Mouse (Mus musculus) c-Kit-positive CD71-positive TER-119-negative erythroid progenitor cells, embryonic 14.5 days (primary cell): ENCODE measurements around the gene Nav2.

ENCODE experiments used
- DNase-seq: peaks from one replicate; pipeline ENCODE4 v3.0.0-alpha.2; 2013; ENCODE audit warnings: low read depth

Gene Nav2

GRCm38 (mm10) chr7:49523729-49524128 is 615.2 kb downstream of the Nav2 start:
- DNase-seq: no peak

GRCm38 (mm10) chr7:49525348-49526100 is 617.0 kb downstream of the Nav2 start:
- DNase-seq: no peak

GRCm38 (mm10) chr7:49526101-49526499 is 617.6 kb downstream of the Nav2 start:
- no peak for DNase-seq

- no peak for DNase-seq
Measured at GRCm38 (mm10) chr7:49527495-49527894, 619.0 kb downstream of the Nav2 start.

GRCm38 (mm10) chr7:49527925-49528324 is 619.4 kb downstream of the Nav2 start:
- DNase-seq: no peak

- no peak for DNase-seq
Measured at GRCm38 (mm10) chr7:49529498-49529897, 621.0 kb downstream of the Nav2 start.

GRCm38 (mm10) chr7:49533571-49533970 is 625.1 kb downstream of the Nav2 start:
- DNase-seq: no peak

- DNase-seq: no peak
Measured at GRCm38 (mm10) chr7:49534208-49534607, 625.7 kb downstream of the Nav2 start.

GRCm38 (mm10) chr7:49538360-49538759 is 629.8 kb downstream of the Nav2 start:
- no peak for DNase-seq

- DNase-seq: no peak
Measured at GRCm38 (mm10) chr7:49540181-49540580, 631.7 kb downstream of the Nav2 start.

GRCm38 (mm10) chr7:49542135-49542534 is 633.6 kb downstream of the Nav2 start:
- no peak for DNase-seq

GRCm38 (mm10) chr7:49544775-49545705 is 636.5 kb downstream of the Nav2 start:
- DNase-seq: no peak

- DNase-seq: no peak
Measured at GRCm38 (mm10) chr7:49545706-49546097, 637.2 kb downstream of the Nav2 start.

GRCm38 (mm10) chr7:49548397-49548796 is 639.9 kb downstream of the Nav2 start:
- no peak for DNase-seq

- DNase-seq: no peak
Measured at GRCm38 (mm10) chr7:49553236-49553981, 644.9 kb downstream of the Nav2 start.

GRCm38 (mm10) chr7:49558240-49558640 is 649.7 kb downstream of the Nav2 start:
- no peak for DNase-seq

- no peak for DNase-seq
Measured at GRCm38 (mm10) chr7:49558895-49559294, 650.4 kb downstream of the Nav2 start.

- DNase-seq: no peak
Measured at GRCm38 (mm10) chr7:49560012-49560411, 651.5 kb downstream of the Nav2 start.

GRCm38 (mm10) chr7:49562404-49562803 is 653.9 kb downstream of the Nav2 start:
- DNase-seq: no peak

GRCm38 (mm10) chr7:49562851-49563250 is 654.3 kb downstream of the Nav2 start:
- no peak for DNase-seq

GRCm38 (mm10) chr7:49565084-49565483 is 656.6 kb downstream of the Nav2 start:
- DNase-seq: no peak

GRCm38 (mm10) chr7:49565798-49566197 is 657.3 kb downstream of the Nav2 start:
- DNase-seq: no peak
